Mouse (Mus musculus) monocyte, adult 2 months (primary cell): ENCODE data around the gene Tmem60.

ENCODE experiments used
- DNase-seq, 2 experiments: peaks; one replicate each; pipeline ENCODE4 v3.0.0; 2022; ENCODE audit warnings: low spot score in 2 of 2, low read depth in 1 of 2

Tmem60 gene

DNA sequence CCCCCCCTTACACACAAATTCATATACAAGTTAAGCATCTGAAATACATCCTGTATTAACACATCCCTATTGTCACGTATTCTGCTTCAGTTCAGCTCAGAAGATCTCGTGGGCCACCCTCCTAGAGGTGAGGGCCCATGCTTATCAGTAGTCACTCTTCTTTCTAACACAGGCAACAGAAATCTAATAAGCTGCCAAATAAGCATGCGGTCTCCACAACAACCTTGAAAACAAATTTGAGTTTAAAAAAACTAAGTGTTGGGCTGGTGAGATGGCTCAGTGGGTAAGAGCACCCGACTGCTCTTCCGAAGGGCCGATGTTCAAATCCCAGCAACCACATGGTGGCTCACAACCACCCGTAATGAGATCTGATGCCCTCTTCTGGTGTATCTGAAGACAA is 24.2 kb downstream of the Tmem60 start:
- no peak for DNase-seq

DNA sequence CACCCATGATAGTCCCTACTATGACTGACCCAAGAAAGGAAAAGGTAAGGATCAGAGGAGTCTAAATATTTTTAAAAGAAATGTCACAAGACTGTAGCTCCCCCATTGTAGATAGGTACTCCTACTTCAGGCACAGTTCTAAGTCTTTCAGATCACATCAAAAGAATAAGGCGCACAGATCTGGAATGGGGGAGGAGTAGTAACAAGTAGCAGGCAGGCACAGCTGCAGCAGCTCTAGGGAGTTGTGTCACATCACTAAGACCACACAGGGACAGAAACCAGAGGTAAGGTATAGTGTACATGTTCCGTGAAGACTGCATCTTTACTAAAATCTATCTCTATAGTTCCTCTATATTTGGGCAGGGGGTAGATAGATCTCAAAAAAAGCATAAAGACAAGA is 29.8 kb downstream of the Tmem60 start:
- DNase-seq: no peak

DNA sequence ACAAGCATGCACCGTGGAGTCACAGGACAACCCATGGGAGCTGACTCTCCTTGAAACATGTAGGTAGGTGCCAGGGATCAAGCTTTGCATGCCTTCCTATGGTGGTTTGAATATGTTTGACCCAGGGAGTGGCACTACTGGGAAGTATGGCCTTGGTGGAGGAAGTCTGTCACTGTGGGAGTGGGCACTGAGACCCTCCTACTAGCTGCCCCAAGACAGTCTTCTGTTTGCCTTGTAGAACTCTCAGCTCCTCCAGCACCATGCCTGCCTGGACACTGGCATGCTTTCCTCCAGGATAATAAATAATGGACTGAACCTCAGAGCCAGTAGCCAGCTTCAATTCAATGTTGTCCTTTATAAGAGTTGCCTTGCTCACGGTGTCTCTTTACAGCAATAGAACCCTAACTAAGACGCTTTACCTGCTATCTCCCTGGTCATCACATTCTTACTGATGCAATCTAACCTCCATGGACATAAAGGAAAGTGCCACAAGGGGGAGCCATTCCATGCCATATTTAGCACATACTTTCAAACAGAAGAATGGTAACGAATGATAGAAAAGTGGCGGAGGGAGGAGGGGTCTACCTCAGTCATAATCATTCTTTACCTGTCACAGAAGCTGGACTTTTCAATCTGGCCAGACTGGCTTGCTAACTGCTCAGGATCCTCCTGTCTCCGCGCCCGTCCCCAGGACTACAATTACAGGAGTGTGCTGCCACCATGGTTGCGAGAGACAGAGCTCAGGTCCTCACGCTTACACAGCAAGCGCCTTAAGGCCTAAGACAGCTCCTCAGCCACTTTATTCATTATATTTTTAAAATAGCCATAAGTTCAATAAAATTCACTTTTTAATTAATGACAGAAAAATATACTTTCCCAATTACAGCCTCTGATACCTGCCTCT is 31.6 kb downstream of the Tmem60 start:
- DNase-seq: peak in 1 of 2 experiments; percentile 25

DNA sequence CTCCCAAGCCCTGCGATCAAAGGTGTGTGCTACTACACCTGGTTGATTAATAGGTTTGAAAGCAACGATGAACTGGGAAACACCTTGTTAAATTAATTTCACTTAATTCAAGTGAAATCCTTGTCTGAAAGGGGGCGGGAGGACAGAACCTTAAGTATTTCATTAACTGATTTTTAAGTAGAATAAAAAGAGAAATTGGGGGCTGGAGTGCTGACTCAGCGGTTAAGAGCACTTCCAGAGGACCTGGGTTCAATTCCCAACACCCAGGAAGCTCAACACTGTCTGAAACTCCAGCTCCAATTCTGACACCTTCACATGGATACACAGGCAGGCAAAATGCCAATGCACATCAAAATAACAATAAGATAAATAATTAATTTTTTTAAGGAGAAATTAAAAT is 37.0 kb downstream of the Tmem60 start:
- DNase-seq: no peak

DNA sequence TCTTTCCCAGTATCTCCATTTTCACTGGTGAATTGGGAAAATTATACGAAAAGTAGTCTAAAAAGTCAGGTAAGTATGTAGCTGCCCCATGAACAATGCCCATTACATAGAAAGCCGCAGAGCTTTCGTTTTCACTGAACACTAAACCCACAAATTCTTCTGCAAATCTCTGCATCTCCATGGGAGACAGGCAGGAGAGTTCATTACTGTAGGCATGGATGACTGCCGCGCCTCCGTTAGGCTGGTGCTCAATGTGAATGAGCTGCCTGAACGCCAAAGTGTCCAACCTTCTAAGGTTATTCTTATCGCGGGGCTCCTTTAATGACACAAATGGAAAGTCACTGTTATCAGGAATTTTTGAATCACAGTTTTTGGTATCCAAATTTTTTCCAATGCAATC is 37.6 kb downstream of the Tmem60 start:
- no peak for DNase-seq

DNA sequence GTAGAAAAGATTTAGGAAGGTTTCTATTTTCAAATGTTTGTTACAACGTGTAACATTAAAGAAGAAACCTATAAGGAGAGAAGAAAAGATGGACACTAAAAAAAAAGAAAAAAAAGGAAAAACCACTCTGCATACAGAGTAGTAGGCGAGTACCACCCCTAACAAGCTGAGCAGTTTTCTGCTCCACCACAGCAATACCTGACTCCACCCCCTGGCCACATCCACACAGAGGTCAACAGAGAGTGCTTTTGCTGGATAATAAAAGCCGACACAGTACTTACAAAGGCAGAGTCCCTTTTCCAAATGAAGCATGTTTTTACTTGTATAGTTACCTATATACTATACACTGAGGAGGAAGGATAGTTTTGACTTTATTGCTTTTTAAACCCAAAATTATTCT is 42.6 kb downstream of the Tmem60 start:
- DNase-seq: no peak

DNA sequence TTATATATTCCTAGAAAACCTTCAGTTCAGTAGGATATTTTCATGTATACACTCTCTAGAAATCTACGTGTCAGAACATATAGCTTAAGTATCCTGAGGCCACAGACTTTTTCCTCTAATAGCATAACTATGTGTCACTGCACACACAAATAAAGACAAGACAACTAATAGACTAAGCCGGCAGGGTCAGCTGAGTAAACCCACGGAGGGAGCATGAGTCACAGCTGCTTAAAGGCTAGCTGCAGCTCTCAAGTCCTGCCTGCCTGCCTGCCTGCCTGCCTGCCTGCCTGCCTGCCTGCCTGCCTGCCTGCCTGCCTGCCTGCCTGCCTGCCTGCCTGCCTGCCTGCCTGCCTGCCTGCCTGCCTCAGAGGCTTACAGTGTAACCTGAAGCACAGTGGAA is 43.5 kb downstream of the Tmem60 start:
- no peak for DNase-seq

DNA sequence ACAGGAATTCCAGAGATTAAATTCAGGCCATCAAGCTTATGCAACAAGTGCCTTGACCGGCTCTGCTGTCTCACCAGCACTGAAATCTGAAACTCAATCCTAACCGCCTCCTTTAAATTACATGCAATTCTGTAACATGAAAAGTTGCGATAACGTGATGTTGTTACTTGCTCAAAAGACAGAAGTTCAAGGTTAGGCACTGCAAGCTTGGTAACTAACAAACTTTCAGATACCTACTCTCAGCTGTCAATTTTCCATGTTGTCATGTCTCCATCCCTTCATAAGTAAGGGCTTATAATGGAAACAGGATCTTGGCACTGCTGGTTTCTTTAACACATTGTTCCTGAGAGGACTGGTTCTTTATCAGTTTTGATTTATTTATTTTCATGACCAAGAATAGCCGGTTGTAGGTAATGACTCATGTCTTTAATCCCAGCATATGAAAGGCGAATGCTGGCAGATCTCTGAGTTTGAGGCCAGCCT is 47.7 kb downstream of the Tmem60 start:
- DNase-seq: no peak

DNA sequence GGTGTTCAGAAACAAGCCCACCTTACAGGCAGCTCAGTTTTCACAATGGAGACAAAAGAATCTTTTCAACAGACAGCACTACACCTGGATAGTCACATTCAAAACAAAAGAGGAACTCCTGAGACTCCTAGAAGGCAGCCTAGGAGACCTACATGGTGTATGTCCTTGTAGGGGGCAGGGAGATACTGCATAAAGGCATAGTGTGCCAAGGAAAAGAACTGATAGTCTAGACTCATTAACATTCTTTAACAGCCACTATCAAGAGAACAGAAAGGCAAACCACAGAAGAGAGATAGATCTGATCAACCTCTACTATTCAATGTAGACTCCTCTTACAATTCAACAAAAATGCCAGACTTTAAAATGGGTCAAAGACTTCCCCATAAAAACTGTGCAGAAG is 48.4 kb downstream of the Tmem60 start:
- no peak for DNase-seq

DNA sequence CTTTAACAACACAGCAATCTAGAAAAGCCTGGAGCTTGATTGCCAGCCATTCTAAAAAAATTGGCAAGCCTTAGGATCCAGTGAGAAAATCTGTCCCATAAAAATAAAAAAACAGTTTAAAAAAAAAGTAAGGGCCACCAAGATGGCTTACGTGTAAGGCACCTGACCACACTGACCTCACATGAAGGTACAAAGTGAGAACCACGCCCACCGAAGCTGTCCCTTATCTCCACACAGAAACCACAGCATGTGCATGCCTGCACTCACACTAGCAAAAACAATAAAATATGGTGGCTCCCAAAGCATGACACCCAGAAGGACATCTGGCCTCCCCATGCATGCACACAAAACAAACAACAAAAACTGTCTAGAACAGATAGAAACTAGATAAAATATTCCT is 49.3 kb downstream of the Tmem60 start:
- DNase-seq: no peak

DNA sequence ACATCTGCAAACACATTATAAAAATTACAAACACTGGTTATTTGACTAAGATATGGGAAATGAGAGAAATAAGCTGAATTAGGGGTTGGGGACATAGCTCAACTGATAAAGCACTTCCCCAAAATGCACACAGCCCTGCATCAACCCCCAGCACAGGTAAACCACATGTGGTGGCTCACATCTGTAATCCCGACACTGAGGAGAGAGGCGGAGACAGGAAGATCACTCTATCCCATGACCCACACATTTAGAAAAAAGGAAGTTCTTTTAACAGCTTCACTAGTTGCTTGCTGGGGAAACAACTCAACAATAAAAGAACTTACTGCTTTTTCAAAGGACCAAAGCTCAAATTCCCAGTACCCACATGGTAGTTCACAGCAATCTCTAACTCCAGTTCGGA is 50.6 kb downstream of the Tmem60 start:
- DNase-seq: no peak

DNA sequence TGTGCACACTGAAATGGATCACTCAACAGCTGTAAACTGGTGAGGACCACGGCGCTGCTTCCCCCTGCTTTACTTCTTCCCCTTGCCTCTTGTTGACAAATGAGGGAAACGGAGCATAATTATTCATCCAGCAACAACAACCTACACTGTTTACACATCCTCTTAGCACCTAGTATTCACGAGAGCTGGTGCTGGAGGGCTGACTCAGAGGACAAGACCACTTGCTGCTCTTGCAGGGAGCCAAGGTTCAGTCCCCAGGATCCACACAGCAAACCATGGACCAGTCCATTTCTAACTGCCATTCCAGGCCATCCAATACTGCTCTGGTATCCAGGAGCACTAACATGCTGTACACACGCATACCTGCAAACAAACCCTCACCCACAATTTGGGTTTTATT is 53.9 kb downstream of the Tmem60 start:
- no peak for DNase-seq
